Mouse (Mus musculus): ENCODE data around the gene Cnot6.

Gene Cnot6

GRCm38 (mm10) chr11:49713336-49714334 lies 1.1 kb upstream of the Cnot6 start:
- DNase-seq (ENCODE audit: low spot score) = peak; percentile 15

GRCm38 (mm10) chr11:49711981-49712554 lies 455 bp downstream of the Cnot6 start:
- peak; percentile 10 for DNase-seq (ENCODE audit: low spot score)

GRCm38 (mm10) chr11:49710664-49711063 lies 1.9 kb downstream of the Cnot6 start:
- no peak for DNase-seq (ENCODE audit: low spot score)

- no peak for DNase-seq (ENCODE audit: low spot score)
Observed at GRCm38 (mm10) chr11:49707834-49708233, 4.7 kb downstream of the Cnot6 start.

- DNase-seq (ENCODE audit: low spot score) = no peak
Observed at GRCm38 (mm10) chr11:49704804-49705203, 7.7 kb downstream of the Cnot6 start.

GRCm38 (mm10) chr11:49702014-49702413 lies 10.5 kb downstream of the Cnot6 start:
- DNase-seq (ENCODE audit: low spot score) = no peak

- DNase-seq (ENCODE audit: low spot score) = no peak
Observed at GRCm38 (mm10) chr11:49699079-49699478, 13.4 kb downstream of the Cnot6 start.

GRCm38 (mm10) chr11:49697779-49698178 lies 14.7 kb downstream of the Cnot6 start:
- DNase-seq (ENCODE audit: low spot score) = no peak

GRCm38 (mm10) chr11:49696472-49696871 lies 16.1 kb downstream of the Cnot6 start:
- DNase-seq (ENCODE audit: low spot score) = no peak

GRCm38 (mm10) chr11:49695695-49696094 lies 16.8 kb downstream of the Cnot6 start:
- no peak for DNase-seq (ENCODE audit: low spot score)

GRCm38 (mm10) chr11:49695013-49695412 lies 17.5 kb downstream of the Cnot6 start:
- no peak for DNase-seq (ENCODE audit: low spot score)

GRCm38 (mm10) chr11:49684237-49684973 lies 28.1 kb downstream of the Cnot6 start:
- no peak for DNase-seq (ENCODE audit: low spot score)

- DNase-seq (ENCODE audit: low spot score) = no peak
Observed at GRCm38 (mm10) chr11:49673433-49673832, 39.1 kb downstream of the Cnot6 start.

- no peak for DNase-seq (ENCODE audit: low spot score)
Observed at GRCm38 (mm10) chr11:49665462-49665861, 47.1 kb downstream of the Cnot6 start.

- no peak for DNase-seq (ENCODE audit: low spot score)
Observed at GRCm38 (mm10) chr11:49664262-49665140, 48.0 kb downstream of the Cnot6 start.

- no peak for DNase-seq (ENCODE audit: low spot score)
Observed at GRCm38 (mm10) chr11:49663310-49663709, 49.2 kb downstream of the Cnot6 start, which contains the start of gene Scgb3a1. TSS of gene Scgb3a1 (plus strand) at chr11:49663610.

- DNase-seq (ENCODE audit: low spot score) = no peak
Observed at GRCm38 (mm10) chr11:49662292-49662780, 50.2 kb downstream of the Cnot6 start.

GRCm38 (mm10) chr11:49659470-49659799 lies 53.1 kb downstream of the Cnot6 start:
- DNase-seq (ENCODE audit: low spot score) = no peak

- DNase-seq (ENCODE audit: low spot score) = no peak
Observed at GRCm38 (mm10) chr11:49658791-49659469, 53.6 kb downstream of the Cnot6 start.

- DNase-seq (ENCODE audit: low spot score) = no peak
Observed at GRCm38 (mm10) chr11:49658065-49658464, 54.5 kb downstream of the Cnot6 start.

GRCm38 (mm10) chr11:49655501-49655900 lies 57.0 kb downstream of the Cnot6 start:
- no peak for DNase-seq (ENCODE audit: low spot score)
